Mouse (Mus musculus) embryonic facial prominence, embryonic 15.5 days (tissue): ENCODE measurements around the gene 4930402F06Rik. TPM values are rescaled to one million over a fixed set of nuclear protein-coding genes. Genes with fewer than 3 reads are reported as not detected.

ENCODE experiments used
- ATAC-seq: fragments of 200-750 bp; cut with Nextera tagmentation; 2 replicates; pipeline ENCODE4 v1.8.0; 2017; ENCODE audit warnings: low read depth, moderate TSS enrichment; ENCODE audit not compliant: insufficient number of reproducible peaks, low FRiP score, low TSS enrichment
- H3K27ac ChIP-seq: fragments of 300-500 bp; sonication (generic); replicated peaks from 2 replicates; pipeline ENCODE4 v1.5.1; 2015; ENCODE audit warnings: mild to moderate bottlenecking, inconsistent platforms
- H3K27me3 ChIP-seq: fragments of 300-500 bp; sonication (generic); 2 replicates; pipeline ENCODE4 v1.6.1; 2015; ENCODE audit warnings: inconsistent platforms
- H3K36me3 ChIP-seq: fragments of 300-500 bp; sonication (generic); 2 replicates; pipeline ENCODE4 v1.6.1; 2015; ENCODE audit warnings: mild to moderate bottlenecking, inconsistent platforms
- H3K4me1 ChIP-seq: fragments of 300-500 bp; sonication (generic); 2 replicates; pipeline ENCODE4 v1.6.1; 2015; ENCODE audit warnings: inconsistent platforms
- H3K4me2 ChIP-seq: fragments of 300-500 bp; sonication (generic); replicated peaks from 2 replicates; pipeline ENCODE4 v1.6.1; 2015; ENCODE audit warnings: mild to moderate bottlenecking, inconsistent platforms
- H3K4me3 ChIP-seq: fragments of 300-500 bp; sonication (generic); replicated peaks from 2 replicates; pipeline ENCODE4 v1.5.1; 2015; ENCODE audit warnings: mild to moderate bottlenecking, inconsistent platforms
- H3K9ac ChIP-seq: fragments of 300-500 bp; sonication (generic); 2 replicates; pipeline ENCODE4 v1.6.1; 2015; ENCODE audit warnings: inconsistent platforms
- H3K9me3 ChIP-seq: fragments of 300-500 bp; sonication (generic); replicated peaks from 2 replicates; pipeline ENCODE4 v1.6.1; 2016; ENCODE audit warnings: inconsistent platforms
- WGBS: fragments of 180-500 bp; shearing (Covaris S2); methylation state at CpG from one replicate; pipeline ENCODE4 v1.1.7; 2015; 5-methylcytosine and 5-hydroxymethylcytosine counted together
- polyA plus RNA-seq: library from polyadenylated mRNA; unstranded; fragments of >200 nt; fragmentation: Nextera tagmentation; extraction: Ambion mirVana; gene quantifications from 2 replicates; pipeline ENCODE4 v1.2.1, GENCODE M21; 2015

The 4930402F06Rik gene
- polyA plus RNA-seq: not detected in 2 replicates

GRCm38 (mm10) chr2:35397096-35397495 lies at the start of gene 4930402F06Rik:
Gene 4930402F06Rik (minus strand): TSS chr2:35397175.
- Histone ChIP-seq H3K27me3 (no peaks in the 10 kb centered on the region), H3K4me2 (no peak within 1 kb of the TSS), H3K27ac (no peak within 1 kb of the TSS), H3K4me1 (peaks cover 16% of the 10 kb centered on the region), H3K9me3 (no peaks in the 10 kb centered on the region), H3K9ac (no peak within 1 kb of the TSS), H3K36me3 (peaks cover 14% of the 10 kb centered on the region), H3K4me3 (no peak within 1 kb of the TSS)
- peak; percentile 29; the same call in 1 of the 2 replicates for ATAC-seq
- WGBS: 54% methylated on average over 5 of the region's 5 CpGs

GRCm38 (mm10) chr2:35446300-35446699 lies 49.3 kb upstream of the 4930402F06Rik start:
- WGBS: 80% methylated on average over 5 of the region's 5 CpGs
- Histone ChIP-seq H3K36me3 (no peaks in the 10 kb centered on the region), H3K4me1 (peaks cover 81% of the 10 kb centered on the region), H3K27ac (peak overlapping the region; percentile 86), H3K4me3 (no peak overlapping the region), H3K9me3 (no peaks in the 10 kb centered on the region), H3K4me2 (no peak overlapping the region), H3K9ac (no peak overlapping the region), H3K27me3 (no peaks in the 10 kb centered on the region)
- ATAC-seq: no peak

DNA sequence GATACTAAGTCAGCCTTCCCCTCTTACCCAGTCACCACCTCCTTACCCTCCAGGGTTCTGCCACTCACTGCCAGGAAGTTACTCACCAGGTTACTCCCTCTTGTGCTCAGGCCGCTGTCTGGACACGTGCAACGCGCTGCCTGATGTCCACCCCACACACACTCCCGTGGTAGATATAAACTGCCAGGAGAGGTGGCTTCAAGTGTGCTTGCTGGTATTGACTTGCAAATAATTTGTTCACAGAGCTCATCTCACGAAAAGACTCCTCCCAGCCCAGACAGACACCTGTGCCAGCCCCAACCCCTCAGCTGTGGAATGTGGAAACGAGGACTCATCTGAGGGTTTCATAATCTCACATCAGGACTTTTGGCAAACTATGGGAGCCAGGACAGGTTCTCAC lies 48.6 kb upstream of the 4930402F06Rik start:
- H3K4me1 ChIP-seq: peaks cover 87% of the 10 kb centered on the region

GRCm38 (mm10) chr2:35444764-35445262 lies 47.8 kb upstream of the 4930402F06Rik start:
- ATAC-seq: no peak
- 57% methylated on average over 6 of the region's 6 CpGs for WGBS
- Histone ChIP-seq H3K27me3 (no peaks in the 10 kb centered on the region), H3K4me1 (peaks cover 80% of the 10 kb centered on the region), H3K4me3 (0 out of 2 replicates have a peak overlapping the region, but pooled peaks have one; percentile 3), H3K27ac (peak overlapping the region; percentile 86), H3K4me2 (peak overlapping the region; percentile 36), H3K36me3 (no peaks in the 10 kb centered on the region), H3K9me3 (no peaks in the 10 kb centered on the region), H3K9ac (no peak overlapping the region)

More for the DNA sequence above, 48.6 kb upstream of the 4930402F06Rik start:
- Histone ChIP-seq H3K36me3 (no peaks in the 10 kb centered on the region), H3K27me3 (no peaks in the 10 kb centered on the region), H3K9ac (no peak overlapping the region), H3K4me3 (no peak overlapping the region), H3K9me3 (no peaks in the 10 kb centered on the region), H3K4me2 (peak overlapping the region; percentile 36; the same call in 1 of the 2 replicates), H3K27ac (peak overlapping the region; percentile 86)
- ATAC-seq: no peak
- WGBS: 58% methylated on average over 7 of the region's 7 CpGs

DNA sequence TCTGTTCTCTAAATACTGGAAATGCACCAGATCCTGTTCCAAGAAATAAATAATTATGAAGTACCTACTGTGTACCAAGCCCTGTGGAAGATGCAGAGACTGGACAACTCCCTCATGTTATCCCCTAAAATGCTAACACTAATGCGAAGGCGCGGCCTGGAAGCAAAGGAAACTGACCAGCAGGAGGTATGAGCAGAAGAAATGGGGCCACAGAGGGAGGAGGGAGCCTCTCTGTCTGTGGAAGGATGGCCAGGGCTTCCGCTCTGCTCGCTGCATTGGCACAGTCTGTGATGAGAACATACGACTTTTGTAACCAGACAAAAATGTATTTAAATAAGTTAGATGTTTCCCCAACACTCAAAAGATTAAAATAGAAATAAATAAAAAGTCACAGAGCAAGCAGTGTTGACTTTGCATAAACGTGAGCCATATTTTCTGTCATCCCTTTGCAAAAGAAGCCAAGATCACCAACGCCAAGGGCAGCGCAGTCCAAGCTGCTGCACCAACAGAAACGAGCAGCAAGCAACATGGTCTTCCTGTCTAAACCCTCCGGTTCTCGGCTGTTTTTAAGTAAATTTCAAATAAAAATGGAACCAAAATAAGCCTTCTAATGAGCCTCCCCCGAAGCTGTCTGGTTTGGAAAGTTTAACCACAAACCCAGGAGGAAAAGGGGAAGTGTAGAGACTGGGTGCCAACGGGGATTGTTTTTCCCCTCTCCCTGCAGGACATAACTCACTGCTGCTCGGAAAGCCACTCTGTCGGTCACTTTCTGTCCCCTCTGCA lies 47.2 kb upstream of the 4930402F06Rik start:
- peaks cover 75% of the 10 kb centered on the region for H3K4me1 ChIP-seq
- 0 out of 2 replicates have a peak overlapping the region, but pooled peaks have one; percentile 3 for H3K4me3 ChIP-seq
- H3K9me3 ChIP-seq: no peaks in the 10 kb centered on the region
- H3K9ac ChIP-seq: no peak overlapping the region
- ATAC-seq: no peak
- no peaks in the 10 kb centered on the region for H3K27me3 ChIP-seq
- peak overlapping the region; percentile 36 for H3K4me2 ChIP-seq
- 39% methylated on average over 16 of the region's 16 CpGs for WGBS
- H3K27ac ChIP-seq: peak overlapping the region; percentile 86
- H3K36me3 ChIP-seq: no peaks in the 10 kb centered on the region

- Histone ChIP-seq H3K4me1 (peaks cover 67% of the 10 kb centered on the region), H3K9me3 (no peaks in the 10 kb centered on the region), H3K4me2 (peak overlapping the region; percentile 36), H3K4me3 (no peak overlapping the region), H3K36me3 (no peaks in the 10 kb centered on the region), H3K27me3 (no peaks in the 10 kb centered on the region), H3K27ac (peak overlapping the region; percentile 86; the same call in 1 of the 2 replicates), H3K9ac (no peak overlapping the region)
- WGBS: 79% methylated on average over 5 of the region's 5 CpGs
- ATAC-seq: no peak
These were observed 46.4 kb upstream of the 4930402F06Rik start for GRCm38 (mm10) chr2:35443325-35443724.

- ATAC-seq: no peak
- no peak overlapping the region for H3K9ac ChIP-seq
- H3K4me3 ChIP-seq: no peak overlapping the region
- no peaks in the 10 kb centered on the region for H3K36me3 ChIP-seq
- H3K27ac ChIP-seq: no peak overlapping the region; the same call in 1 of the 2 replicates
- WGBS: 74% methylated on average over 6 of the region's 6 CpGs
- H3K9me3 ChIP-seq: no peaks in the 10 kb centered on the region
- no peak overlapping the region for H3K4me2 ChIP-seq
- H3K4me1 ChIP-seq: peaks cover 57% of the 10 kb centered on the region
- no peaks in the 10 kb centered on the region for H3K27me3 ChIP-seq
These were observed 45.1 kb upstream of the 4930402F06Rik start for GRCm38 (mm10) chr2:35442079-35442478.

DNA sequence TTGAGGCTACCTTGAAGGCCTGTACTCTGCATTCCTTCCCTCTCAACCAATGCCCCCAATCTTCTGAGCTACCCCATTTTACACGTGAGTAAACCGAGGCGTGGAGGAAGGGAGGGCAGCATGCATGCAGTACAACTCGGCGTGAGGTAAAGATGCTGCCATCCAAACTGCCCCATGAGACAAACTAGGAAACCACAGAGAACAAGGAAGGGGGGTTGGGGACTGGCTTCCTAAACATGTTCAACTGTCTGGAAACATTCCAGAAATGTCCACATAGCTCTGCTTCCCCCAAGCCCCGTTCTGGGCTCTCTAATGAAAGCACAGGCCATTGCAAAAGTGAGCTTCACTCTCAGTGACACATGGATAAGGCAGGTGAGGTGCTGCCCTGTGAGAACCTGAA lies 44.4 kb upstream of the 4930402F06Rik start:
- no peak overlapping the region for H3K9ac ChIP-seq
- ATAC-seq: no peak
- H3K4me3 ChIP-seq: no peak overlapping the region
- no peak overlapping the region for H3K4me2 ChIP-seq
- no peaks in the 10 kb centered on the region for H3K36me3 ChIP-seq
- 60% methylated on average over 6 of the region's 6 CpGs for whole genome bisulfite sequencing
- H3K4me1 ChIP-seq: peaks cover 51% of the 10 kb centered on the region
- H3K27me3 ChIP-seq: no peaks in the 10 kb centered on the region
- no peaks in the 10 kb centered on the region for H3K9me3 ChIP-seq
- no peak overlapping the region for H3K27ac ChIP-seq

DNA sequence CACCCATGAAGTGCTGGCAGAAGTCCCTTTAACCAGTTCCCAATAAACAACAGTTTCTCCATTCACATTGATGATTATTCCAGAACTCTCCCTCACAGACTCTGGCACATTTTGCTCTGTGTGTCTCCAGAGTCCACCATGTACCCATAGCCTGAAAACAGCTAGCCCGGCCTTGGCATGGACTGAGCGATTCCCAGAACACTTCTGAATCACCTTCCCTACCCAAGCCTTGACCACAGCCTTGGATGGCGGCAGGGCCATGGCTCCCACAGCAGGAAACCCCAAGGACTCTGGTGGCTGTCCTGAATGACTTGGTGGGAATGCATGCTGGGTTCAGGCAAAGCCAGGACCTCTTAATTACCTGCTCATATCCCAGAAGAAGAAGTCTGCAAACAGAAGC lies 43.5 kb upstream of the 4930402F06Rik start:
- H3K27ac ChIP-seq: no peak overlapping the region
- ATAC-seq: no peak

DNA sequence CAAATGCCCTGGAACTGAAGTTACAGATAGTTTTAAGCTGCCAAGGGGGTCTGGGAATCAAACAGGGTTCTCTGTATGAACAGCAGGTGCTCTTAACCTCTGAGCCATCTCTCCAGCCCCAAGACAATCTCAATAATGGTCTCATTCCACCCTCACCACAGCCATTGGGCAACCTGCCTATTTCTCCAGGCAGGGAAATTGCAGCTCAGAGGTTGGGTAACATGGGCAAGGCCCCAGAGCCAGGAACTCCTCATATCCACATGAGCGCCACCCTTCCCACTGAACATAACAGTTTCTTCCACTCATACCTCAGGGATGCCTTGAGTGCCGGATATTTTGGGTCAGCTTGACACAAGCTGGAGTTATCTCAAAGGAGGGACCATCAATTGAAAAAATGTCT lies 40.8 kb upstream of the 4930402F06Rik start:
- no peaks in the 10 kb centered on the region for H3K27me3 ChIP-seq
- no peak overlapping the region for H3K9ac ChIP-seq
- no peaks in the 10 kb centered on the region for H3K9me3 ChIP-seq
- no peak for ATAC-seq
- no peaks in the 10 kb centered on the region for H3K36me3 ChIP-seq
- 89% methylated on average over 2 of the region's 2 CpGs for WGBS
- H3K4me1 ChIP-seq: peaks cover 42% of the 10 kb centered on the region
- no peak overlapping the region for H3K4me2 ChIP-seq
- H3K27ac ChIP-seq: no peak overlapping the region
- H3K4me3 ChIP-seq: no peak overlapping the region

More for the DNA sequence above, 43.5 kb upstream of the 4930402F06Rik start:
- H3K9me3 ChIP-seq: no peaks in the 10 kb centered on the region
- no peaks in the 10 kb centered on the region for H3K36me3 ChIP-seq
- no peak overlapping the region for H3K4me2 ChIP-seq
- peaks cover 41% of the 10 kb centered on the region for H3K4me1 ChIP-seq
- H3K9ac ChIP-seq: no peak overlapping the region
- no peak overlapping the region for H3K4me3 ChIP-seq
- H3K27me3 ChIP-seq: no peaks in the 10 kb centered on the region
- WGBS: 89% methylated on average over 3 of the region's 3 CpGs

- Histone ChIP-seq H3K9me3 (no peaks in the 10 kb centered on the region), H3K9ac (no peak overlapping the region), H3K27ac (peak overlapping the region; percentile 56; the same call in 1 of the 2 replicates), H3K4me3 (no peak overlapping the region), H3K4me2 (no peak overlapping the region), H3K4me1 (peaks cover 49% of the 10 kb centered on the region), H3K27me3 (no peaks in the 10 kb centered on the region), H3K36me3 (no peaks in the 10 kb centered on the region)
- ATAC-seq: no peak
- WGBS: 66% methylated on average over 6 of the region's 6 CpGs
These were observed 37.7 kb upstream of the 4930402F06Rik start for GRCm38 (mm10) chr2:35434576-35435123.
